Mouse (Mus musculus) hindbrain, embryonic 16.5 days (tissue): ENCODE results near the gene Abcd2. TPM values are rescaled to one million over a fixed set of nuclear protein-coding genes. Genes with fewer than 3 reads are reported as not detected.

Experiments
- ATAC-seq: fragments of 200-750 bp; cut with Nextera tagmentation; 2 replicates; pipeline ENCODE4 v1.8.0; 2017; ENCODE audit warnings: moderate TSS enrichment, moderate library complexity
- H3K27ac ChIP-seq: fragments of 300-500 bp; sonication (generic); 2 replicates; pipeline ENCODE4 v1.5.1; 2014; ENCODE audit warnings: low read depth, mild to moderate bottlenecking, control low read depth, low read length, moderate library complexity
- H3K27me3 ChIP-seq: fragments of 300-500 bp; sonication (generic); replicated peaks from 2 replicates; pipeline ENCODE4 v1.6.1; 2014; ENCODE audit warnings: low read length; ENCODE audit not compliant: control insufficient read depth, insufficient read depth
- H3K36me3 ChIP-seq: fragments of 300-500 bp; sonication (generic); 2 replicates; pipeline ENCODE4 v1.6.1; 2014; ENCODE audit warnings: mild to moderate bottlenecking, low read length, moderate library complexity, mixed read lengths; ENCODE audit not compliant: control insufficient read depth, insufficient read depth
- H3K4me1 ChIP-seq: fragments of 300-500 bp; sonication (generic); 2 replicates; pipeline ENCODE4 v1.6.1; 2014; ENCODE audit warnings: low read depth, low read length; ENCODE audit not compliant: control insufficient read depth, insufficient read depth
- H3K4me2 ChIP-seq: fragments of 300-500 bp; sonication (generic); 2 replicates; pipeline ENCODE4 v1.6.1; 2014; ENCODE audit warnings: mild to moderate bottlenecking, low read length, control low read depth, moderate library complexity
- H3K4me3 ChIP-seq: fragments of 300-500 bp; sonication (generic); 2 replicates; pipeline ENCODE4 v1.5.1; 2014; ENCODE audit warnings: mild to moderate bottlenecking, low read length, control low read depth, moderate library complexity
- H3K9ac ChIP-seq: fragments of 300-500 bp; sonication (generic); 2 replicates; pipeline ENCODE4 v1.6.1; 2014; ENCODE audit warnings: low read depth, mild to moderate bottlenecking, control low read depth, low read length, moderate library complexity
- H3K9me3 ChIP-seq: fragments of 300-500 bp; sonication (generic); 2 replicates; pipeline ENCODE4 v1.6.1; 2014; ENCODE audit warnings: mild to moderate bottlenecking, low read length, moderate library complexity; ENCODE audit not compliant: control insufficient read depth
- WGBS: fragments of 180-500 bp; shearing (Covaris S2); extraction: QIAGEN DNeasy Blood & Tissue Kit; methylation state at CpG from one replicate; pipeline ENCODE4 v1.1.7; 2014; 5-methylcytosine and 5-hydroxymethylcytosine counted together
- polyA plus RNA-seq: library from polyadenylated mRNA; unstranded; fragments of >200 nt; fragmentation: Nextera tagmentation; extraction: Ambion mirVana; gene quantifications from 2 replicates; pipeline ENCODE4 v1.2.1, GENCODE M21; 2015

Gene Abcd2
- 8.0 and 8.4 TPM in 2 replicates for polyA plus RNA-seq

GRCm38 (mm10) chr15:91191412-91192222 is at the start of gene Abcd2:
TSS of gene Abcd2 (minus strand) at chr15:91191799.
- Histone ChIP-seq H3K9ac (peak within 1 kb of the TSS; percentile 69), H3K9me3 (no peaks in the 10 kb centered on the region), H3K27ac (peak within 1 kb of the TSS; percentile 86), H3K36me3 (no peaks in the 10 kb centered on the region), H3K4me3 (peak within 1 kb of the TSS; percentile 56), H3K27me3 (no peaks in the 10 kb centered on the region), H3K4me1 (peaks cover 8% of the 10 kb centered on the region), H3K4me2 (peak within 1 kb of the TSS; percentile 86)
- WGBS, result under 1% methylated on average over 22 of the region's 22 CpGs
- ATAC-seq, result peak; percentile 96

- WGBS, result 86% methylated on average over 3 of the region's 3 CpGs
- H3K9ac ChIP-seq, result no peak overlapping the region
- ATAC-seq, result no peak
These were observed 49.2 kb upstream of the Abcd2 start for GRCm38 (mm10) chr15:91240683-91241335.

GRCm38 (mm10) chr15:91237294-91237693 is 45.7 kb upstream of the Abcd2 start:
- no peaks in the 10 kb centered on the region for H3K36me3 ChIP-seq
- no peaks in the 10 kb centered on the region for H3K27me3 ChIP-seq
- no peak overlapping the region for H3K27ac ChIP-seq
- H3K4me2 ChIP-seq, result no peak overlapping the region
- H3K9me3 ChIP-seq, result no peaks in the 10 kb centered on the region
- no peaks in the 10 kb centered on the region for H3K4me1 ChIP-seq
- H3K4me3 ChIP-seq, result no peak overlapping the region
- no peak for ATAC-seq
- H3K9ac ChIP-seq, result no peak overlapping the region
- WGBS, result 86% methylated on average over 5 of the region's 5 CpGs

More at GRCm38 (mm10) chr15:91240683-91241335, 49.2 kb upstream of the Abcd2 start:
- Histone ChIP-seq H3K9me3 (no peaks in the 10 kb centered on the region), H3K4me2 (no peak overlapping the region), H3K36me3 (no peaks in the 10 kb centered on the region), H3K4me1 (no peaks in the 10 kb centered on the region), H3K4me3 (no peak overlapping the region), H3K27ac (no peak overlapping the region), H3K27me3 (no peaks in the 10 kb centered on the region)

GRCm38 (mm10) chr15:91206518-91206917 is 14.9 kb upstream of the Abcd2 start:
- Histone ChIP-seq H3K27me3 (no peaks in the 10 kb centered on the region), H3K9ac (no peak overlapping the region), H3K27ac (no peak overlapping the region), H3K36me3 (no peaks in the 10 kb centered on the region), H3K4me2 (no peak overlapping the region), H3K4me3 (no peak overlapping the region), H3K4me1 (no peaks in the 10 kb centered on the region), H3K9me3 (no peaks in the 10 kb centered on the region)
- no peak for ATAC-seq
- 89% methylated on average over 5 of the region's 5 CpGs for WGBS

GRCm38 (mm10) chr15:91203521-91203920 is 11.9 kb upstream of the Abcd2 start:
- no peak for ATAC-seq
- 88% methylated on average over 3 of the region's 3 CpGs for WGBS
- H3K9me3 ChIP-seq, result no peaks in the 10 kb centered on the region
- H3K4me2 ChIP-seq, result no peak overlapping the region
- no peaks in the 10 kb centered on the region for H3K36me3 ChIP-seq
- no peak overlapping the region for H3K27ac ChIP-seq
- H3K4me3 ChIP-seq, result no peak overlapping the region
- no peaks in the 10 kb centered on the region for H3K27me3 ChIP-seq
- no peaks in the 10 kb centered on the region for H3K4me1 ChIP-seq
- no peak overlapping the region for H3K9ac ChIP-seq

- WGBS, result 97% methylated on average over 1 of the region's 1 CpGs
- H3K4me2 ChIP-seq, result no peak overlapping the region
- H3K4me3 ChIP-seq, result no peak overlapping the region
- H3K27ac ChIP-seq, result no peak overlapping the region
- H3K4me1 ChIP-seq, result no peaks in the 10 kb centered on the region
- ATAC-seq, result no peak
- H3K9me3 ChIP-seq, result no peaks in the 10 kb centered on the region
- H3K36me3 ChIP-seq, result no peaks in the 10 kb centered on the region
- no peaks in the 10 kb centered on the region for H3K27me3 ChIP-seq
- H3K9ac ChIP-seq, result no peak overlapping the region
These were observed 10.9 kb upstream of the Abcd2 start for GRCm38 (mm10) chr15:91202486-91202885.

- Histone ChIP-seq H3K4me3 (no peak overlapping the region), H3K27me3 (no peaks in the 10 kb centered on the region), H3K4me1 (no peaks in the 10 kb centered on the region), H3K27ac (no peak overlapping the region), H3K9ac (no peak overlapping the region), H3K9me3 (no peaks in the 10 kb centered on the region), H3K4me2 (no peak overlapping the region), H3K36me3 (no peaks in the 10 kb centered on the region)
- no peak for ATAC-seq
- WGBS, result 94% methylated on average over 1 of the region's 1 CpGs
These were observed 9.2 kb upstream of the Abcd2 start for GRCm38 (mm10) chr15:91200833-91201232.

GRCm38 (mm10) chr15:91199256-91199905 is 7.8 kb upstream of the Abcd2 start, which contains the start of gene CN725425:
TSS of gene CN725425 (plus strand) at chr15:91199494.
- no peak within 1 kb of the TSS for H3K4me3 ChIP-seq
- H3K27me3 ChIP-seq, result no peaks in the 10 kb centered on the region
- H3K4me1 ChIP-seq, result no peaks in the 10 kb centered on the region
- 92% methylated on average over 30 of the region's 30 CpGs for WGBS
- no peak within 1 kb of the TSS for H3K4me2 ChIP-seq
- H3K36me3 ChIP-seq, result no peaks in the 10 kb centered on the region
- ATAC-seq, result no peak
- no peak within 1 kb of the TSS for H3K9ac ChIP-seq
- no peak within 1 kb of the TSS for H3K27ac ChIP-seq
- H3K9me3 ChIP-seq, result no peaks in the 10 kb centered on the region

GRCm38 (mm10) chr15:91192223-91192598 is 612 bp upstream of the Abcd2 start:
- peak; percentile 41; the same call in 1 of the 2 replicates for ATAC-seq
- no peaks in the 10 kb centered on the region for H3K27me3 ChIP-seq
- peak overlapping the region; percentile 56 for H3K4me3 ChIP-seq
- H3K36me3 ChIP-seq, result no peaks in the 10 kb centered on the region
- WGBS, result 11% methylated on average over 7 of the region's 7 CpGs
- H3K4me1 ChIP-seq, result peaks cover 8% of the 10 kb centered on the region
- peak overlapping the region; percentile 86 for H3K4me2 ChIP-seq
- H3K9ac ChIP-seq, result peak overlapping the region; percentile 69
- no peaks in the 10 kb centered on the region for H3K9me3 ChIP-seq
- peak overlapping the region; percentile 86 for H3K27ac ChIP-seq
